Mouse (Mus musculus): Measurements from ENCODE around the gene Zbtb7b. TPM values are rescaled to one million over a fixed set of nuclear protein-coding genes. Genes with fewer than 3 reads are reported as not detected.

The Zbtb7b gene
- total RNA-seq, 2 experiments from 2014 or later: 5.8 to 15.2 TPM

- ATAC-seq (replicated peaks; ENCODE audit: low FRiP score, poor library complexity, severe bottlenecking): no peak
Measured at GRCm38 (mm10) chr3:89391663-89392511, 2.7 kb downstream of the Zbtb7b start.

- ATAC-seq (replicated peaks; ENCODE audit: low FRiP score, poor library complexity, severe bottlenecking): no peak
Measured at GRCm38 (mm10) chr3:89390699-89391662, 3.6 kb downstream of the Zbtb7b start.

- ATAC-seq (replicated peaks; ENCODE audit: low FRiP score, poor library complexity, severe bottlenecking): no peak
Measured at GRCm38 (mm10) chr3:89390111-89390515, 4.5 kb downstream of the Zbtb7b start.

GRCm38 (mm10) chr3:89388901-89389740 lies 5.5 kb downstream of the Zbtb7b start:
- no peak for ATAC-seq (replicated peaks; ENCODE audit: low FRiP score, poor library complexity, severe bottlenecking)

GRCm38 (mm10) chr3:89388134-89388881 lies 6.3 kb downstream of the Zbtb7b start:
- no peak for ATAC-seq (replicated peaks; ENCODE audit: low FRiP score, poor library complexity, severe bottlenecking)

GRCm38 (mm10) chr3:89387632-89388031 lies 6.9 kb downstream of the Zbtb7b start:
- no peak for ATAC-seq (replicated peaks; ENCODE audit: low FRiP score, poor library complexity, severe bottlenecking)

GRCm38 (mm10) chr3:89386438-89387420 lies 7.8 kb downstream of the Zbtb7b start:
- ATAC-seq (replicated peaks; ENCODE audit: low FRiP score, poor library complexity, severe bottlenecking): no peak

- no peak for ATAC-seq (replicated peaks; ENCODE audit: low FRiP score, poor library complexity, severe bottlenecking)
Measured at GRCm38 (mm10) chr3:89385451-89385850, 9.1 kb downstream of the Zbtb7b start.

- no peak for ATAC-seq (replicated peaks; ENCODE audit: low FRiP score, poor library complexity, severe bottlenecking)
Measured at GRCm38 (mm10) chr3:89384331-89385076, 10.1 kb downstream of the Zbtb7b start.

- no peak for ATAC-seq (replicated peaks; ENCODE audit: low FRiP score, poor library complexity, severe bottlenecking)
Measured at GRCm38 (mm10) chr3:89383651-89384255, 10.8 kb downstream of the Zbtb7b start.

GRCm38 (mm10) chr3:89382950-89383349 lies 11.6 kb downstream of the Zbtb7b start:
- ATAC-seq (replicated peaks; ENCODE audit: low FRiP score, poor library complexity, severe bottlenecking): no peak

- no peak for ATAC-seq (replicated peaks; ENCODE audit: low FRiP score, poor library complexity, severe bottlenecking)
Measured at GRCm38 (mm10) chr3:89382033-89382882, 12.3 kb downstream of the Zbtb7b start.

GRCm38 (mm10) chr3:89381233-89381632 lies 13.3 kb downstream of the Zbtb7b start:
- no peak for ATAC-seq (replicated peaks; ENCODE audit: low FRiP score, poor library complexity, severe bottlenecking)

GRCm38 (mm10) chr3:89380711-89381110 lies 13.9 kb downstream of the Zbtb7b start:
- no peak for ATAC-seq (replicated peaks; ENCODE audit: low FRiP score, poor library complexity, severe bottlenecking)

- no peak for ATAC-seq (replicated peaks; ENCODE audit: low FRiP score, poor library complexity, severe bottlenecking)
Measured at GRCm38 (mm10) chr3:89380291-89380690, 14.3 kb downstream of the Zbtb7b start.

All from erythroblast, adult 5-6 weeks (primary cell).